Mouse (Mus musculus) myocyte (in vitro differentiated cells): Measurements from ENCODE around the gene Ppp3r2.

Experiments used
- E2F4 ChIP-seq: IDR thresholded peaks from one replicate; pipeline ENCODE4 v1.6.1; 2011; ENCODE audit warnings: mild to moderate bottlenecking, control low read depth, moderate library complexity; ENCODE audit not compliant: insufficient read depth
- MAX ChIP-seq: IDR thresholded peaks from one replicate; pipeline ENCODE4 v1.6.1; 2011; ENCODE audit warnings: low read depth, mild to moderate bottlenecking, control low read depth
- MYOD1 ChIP-seq, 3 experiments: IDR thresholded peaks; one replicate each; pipeline ENCODE4 v1.6.1; 2011; ENCODE audit warnings: control low read depth in 2 of 3, low read depth in 2 of 3, mild to moderate bottlenecking in 2 of 3, moderate library complexity in 1 of 3; ENCODE audit not compliant: insufficient read length in 2 of 3, control insufficient read depth in 1 of 3
- POLR2A ChIP-seq: IDR thresholded peaks from one replicate; pipeline ENCODE4 v1.6.1; 2011; ENCODE audit warnings: low read depth, mild to moderate bottlenecking, control low read depth, moderate library complexity; ENCODE audit not compliant: insufficient read length
- TCF12 ChIP-seq: IDR thresholded peaks from one replicate; pipeline ENCODE4 v1.6.1; 2011; ENCODE audit warnings: mild to moderate bottlenecking, control low read depth; ENCODE audit not compliant: poor library complexity, insufficient read depth, severe bottlenecking
- USF1 ChIP-seq: IDR thresholded peaks from one replicate; pipeline ENCODE4 v1.6.1; 2011; ENCODE audit warnings: low read depth, mild to moderate bottlenecking, control low read depth, moderate library complexity

DNA sequence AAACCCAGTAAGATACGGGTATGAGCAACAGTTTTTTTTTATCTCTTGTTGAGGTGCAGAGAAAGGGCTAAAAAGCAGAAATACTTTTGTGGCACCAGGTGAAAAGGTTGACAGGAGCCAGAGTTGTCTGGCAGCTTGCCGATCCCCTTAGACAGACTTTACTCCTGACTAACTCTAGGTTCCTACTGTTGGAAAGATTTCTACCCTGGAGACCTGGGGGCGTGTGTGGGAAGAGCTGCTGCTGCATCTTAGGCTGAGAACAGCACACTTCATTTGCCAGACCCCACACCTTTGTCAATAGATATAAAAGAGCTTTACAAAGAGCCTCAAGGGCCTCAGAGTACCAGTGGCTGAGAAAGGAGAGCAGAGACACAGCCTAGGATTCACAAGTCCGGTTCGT lies 17.0 kb downstream of the Ppp3r2 start:
- TF ChIP-seq POLR2A, result no peak
- TF ChIP-seq MYOD1 (IDR thresholded peaks at IDR 0.05; ENCODE audit: control insufficient read depth in 1 of 3, insufficient read length in 2 of 3, low read depth in 2 of 3), result no peak
- no peak for TF ChIP-seq USF1
- TF ChIP-seq TCF12, result no peak
- no peak for TF ChIP-seq E2F4
- no peak for TF ChIP-seq MAX
